Mouse (Mus musculus): ENCODE data around the gene Phf21a. TPM values are rescaled to one million over a fixed set of nuclear protein-coding genes. Genes with fewer than 3 reads are reported as not detected.

Gene Phf21a
- polyA plus RNA-seq, 1 experiment from 2014 or later, result 40.4 TPM

DNA sequence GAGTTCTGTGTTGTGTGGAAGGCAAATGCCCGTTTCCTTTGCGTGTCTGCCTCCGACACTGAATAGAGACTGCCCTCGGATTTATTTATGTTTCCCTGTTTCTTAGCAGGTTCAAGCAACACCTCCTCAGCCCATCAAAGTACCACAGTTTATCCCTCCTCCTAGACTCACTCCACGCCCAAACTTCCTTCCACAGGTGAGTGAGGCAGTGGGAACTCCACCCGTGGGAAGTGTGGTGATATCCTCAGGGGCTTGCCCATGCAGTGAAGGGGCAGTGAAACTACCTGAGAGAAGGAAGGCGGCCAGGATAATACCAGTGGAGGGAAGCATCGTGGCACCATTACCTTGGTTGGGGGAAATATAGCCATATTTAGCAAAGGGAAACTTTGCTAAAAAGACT, 235.3 kb downstream of the Phf21a start:
- Histone ChIP-seq H3K27ac (no peak overlapping the region), H3K36me3 (peaks cover 42% of the 10 kb centered on the region), H3K9ac (no peak overlapping the region), H3K4me2 (replicated peaks) (no peak overlapping the region), H3K27me3 (no peaks in the 10 kb centered on the region), H3K4me3 (no peak overlapping the region), H3K4me1 (no peaks in the 10 kb centered on the region), H3K9me3 (replicated peaks) (no peaks in the 10 kb centered on the region)
- ATAC-seq (ENCODE audit: low FRiP score), result no peak
- WGBS, result 90% methylated on average over 8 of the region's 8 CpGs

DNA sequence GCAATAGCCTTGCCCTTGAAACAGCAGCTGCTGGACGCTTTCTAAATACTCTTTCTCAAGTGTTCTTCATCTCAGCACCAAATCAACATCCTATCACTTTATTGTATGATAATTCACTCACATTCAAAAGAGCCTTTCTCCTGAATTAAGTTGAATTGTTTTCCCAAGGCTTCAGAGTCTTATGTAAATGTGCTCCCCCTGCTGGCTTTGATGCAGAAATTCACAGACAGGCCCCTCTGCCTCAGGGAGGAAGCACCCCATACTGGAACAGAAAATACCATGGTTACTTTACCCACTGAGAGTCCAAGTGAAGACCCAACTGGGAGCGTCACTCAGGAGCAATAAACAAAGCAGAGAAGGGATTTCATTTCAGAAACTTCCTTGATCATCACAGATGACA, 237.9 kb downstream of the Phf21a start:
- Histone ChIP-seq H3K4me3 (no peak overlapping the region), H3K9me3 (replicated peaks) (no peaks in the 10 kb centered on the region), H3K9ac (no peak overlapping the region), H3K27me3 (no peaks in the 10 kb centered on the region), H3K4me1 (no peaks in the 10 kb centered on the region), H3K4me2 (replicated peaks) (no peak overlapping the region), H3K27ac (no peak overlapping the region), H3K36me3 (peaks cover 52% of the 10 kb centered on the region)
- ATAC-seq (ENCODE audit: low FRiP score), result no peak
- 53% methylated on average over 2 of the region's 2 CpGs for WGBS

DNA sequence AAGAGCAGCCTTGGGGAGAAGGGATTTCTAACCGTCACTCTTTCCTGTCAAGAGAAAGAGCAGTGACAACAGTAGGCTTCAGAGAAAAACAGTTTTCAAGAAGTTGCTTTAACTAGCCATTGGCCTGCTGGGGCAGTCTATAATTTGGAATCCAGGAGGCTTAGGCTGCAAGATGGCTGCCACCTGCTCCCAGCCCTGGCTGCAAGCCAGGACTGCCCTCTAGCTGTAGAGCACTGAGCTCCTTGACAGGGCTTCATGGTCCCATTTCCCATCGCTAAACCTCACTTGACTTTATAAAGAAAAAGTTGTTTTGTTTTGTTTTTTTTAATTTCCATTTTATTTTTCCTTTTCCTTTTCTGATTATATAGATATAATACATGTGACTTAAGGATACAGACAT, 238.5 kb downstream of the Phf21a start:
- H3K27ac ChIP-seq, result no peak overlapping the region
- no peaks in the 10 kb centered on the region for H3K9me3 ChIP-seq (replicated peaks)
- H3K4me3 ChIP-seq, result no peak overlapping the region
- no peaks in the 10 kb centered on the region for H3K4me1 ChIP-seq
- H3K27me3 ChIP-seq, result no peaks in the 10 kb centered on the region
- H3K36me3 ChIP-seq, result peaks cover 49% of the 10 kb centered on the region
- 80% methylated on average over 2 of the region's 2 CpGs for whole genome bisulfite sequencing
- no peak overlapping the region for H3K9ac ChIP-seq
- H3K4me2 ChIP-seq (replicated peaks), result no peak overlapping the region
- no peak for ATAC-seq (ENCODE audit: low FRiP score)

DNA sequence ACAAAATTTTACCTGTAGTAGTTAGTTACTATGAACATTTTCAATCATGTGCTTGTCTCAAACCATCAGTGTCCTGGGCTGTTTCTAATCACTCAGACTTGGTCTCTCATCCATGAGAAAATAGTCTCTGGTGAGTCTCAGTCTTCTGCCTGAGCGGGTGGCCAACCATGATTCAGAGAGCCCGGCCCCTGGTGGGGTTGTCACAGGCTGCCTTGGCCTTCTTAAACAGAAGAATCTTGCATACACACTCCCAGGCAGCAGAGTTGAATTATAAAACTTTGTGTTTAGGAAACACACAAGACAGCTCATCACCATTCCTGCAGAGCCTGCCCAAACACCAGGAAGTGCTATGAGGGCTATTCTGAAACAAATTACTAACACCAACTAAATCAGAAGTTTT, 239.0 kb downstream of the Phf21a start:
- Histone ChIP-seq H3K36me3 (peaks cover 49% of the 10 kb centered on the region), H3K27me3 (no peaks in the 10 kb centered on the region), H3K4me3 (no peak overlapping the region), H3K9ac (no peak overlapping the region), H3K9me3 (replicated peaks) (no peaks in the 10 kb centered on the region), H3K4me2 (replicated peaks) (no peak overlapping the region), H3K4me1 (no peaks in the 10 kb centered on the region), H3K27ac (no peak overlapping the region)
- no peak for ATAC-seq (ENCODE audit: low FRiP score)
- WGBS, result 94% methylated on average over 2 of the region's 2 CpGs

DNA sequence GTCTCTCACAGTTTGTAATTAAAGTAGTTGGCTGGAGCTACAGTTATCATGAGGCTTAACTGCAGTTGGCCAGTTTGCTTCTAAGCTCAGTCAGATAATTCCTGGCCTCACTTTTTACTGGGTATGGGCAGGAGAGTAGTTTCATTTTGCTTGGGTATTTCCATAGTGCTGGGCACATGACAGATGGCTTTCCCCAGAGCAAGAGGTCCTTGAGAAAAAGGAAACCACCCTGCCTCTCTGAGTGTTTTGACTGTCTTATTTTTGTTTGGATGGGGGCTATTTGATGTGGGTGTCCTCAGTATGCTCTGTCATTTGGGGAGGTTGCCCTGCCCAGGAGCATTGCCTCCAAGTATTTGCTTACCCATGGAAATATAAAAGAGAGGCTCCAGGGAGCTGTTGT, 249.5 kb downstream of the Phf21a start:
- H3K4me2 ChIP-seq (replicated peaks), result no peak overlapping the region
- no peaks in the 10 kb centered on the region for H3K4me1 ChIP-seq
- no peaks in the 10 kb centered on the region for H3K9me3 ChIP-seq (replicated peaks)
- H3K27me3 ChIP-seq, result no peaks in the 10 kb centered on the region
- no peak overlapping the region for H3K27ac ChIP-seq
- H3K36me3 ChIP-seq, result peaks cover 46% of the 10 kb centered on the region
- H3K4me3 ChIP-seq, result no peak overlapping the region
- H3K9ac ChIP-seq, result no peak overlapping the region
- no peak for ATAC-seq (ENCODE audit: low FRiP score)

DNA sequence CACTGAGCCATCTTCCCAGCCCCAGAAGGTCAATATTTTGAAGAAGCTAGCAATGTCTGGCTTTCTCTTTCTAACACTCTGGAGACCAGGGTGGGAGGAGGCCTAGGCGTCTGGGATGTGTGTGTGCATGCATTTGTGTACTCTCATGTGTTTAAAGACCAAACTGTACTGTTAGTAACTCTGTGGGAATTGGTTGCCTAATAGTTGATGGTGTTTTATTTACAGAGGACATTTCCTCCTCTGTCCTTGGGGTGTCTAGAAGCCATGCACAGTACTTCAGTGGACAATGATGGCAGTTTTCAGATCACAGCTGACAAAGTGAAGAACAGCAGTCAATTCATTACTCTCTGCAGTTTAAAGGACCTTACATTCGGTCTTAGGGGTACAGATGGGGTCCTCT, 254.3 kb downstream of the Phf21a start:
- H3K4me1 ChIP-seq, result no peaks in the 10 kb centered on the region
- 87% methylated on average over 2 of the region's 2 CpGs for WGBS
- H3K9ac ChIP-seq, result no peak overlapping the region
- H3K27ac ChIP-seq, result no peak overlapping the region
- peaks cover 68% of the 10 kb centered on the region for H3K36me3 ChIP-seq
- no peaks in the 10 kb centered on the region for H3K9me3 ChIP-seq (replicated peaks)
- no peak overlapping the region for H3K4me2 ChIP-seq (replicated peaks)
- no peak overlapping the region for H3K4me3 ChIP-seq
- ATAC-seq (ENCODE audit: low FRiP score), result no peak
- no peaks in the 10 kb centered on the region for H3K27me3 ChIP-seq

DNA sequence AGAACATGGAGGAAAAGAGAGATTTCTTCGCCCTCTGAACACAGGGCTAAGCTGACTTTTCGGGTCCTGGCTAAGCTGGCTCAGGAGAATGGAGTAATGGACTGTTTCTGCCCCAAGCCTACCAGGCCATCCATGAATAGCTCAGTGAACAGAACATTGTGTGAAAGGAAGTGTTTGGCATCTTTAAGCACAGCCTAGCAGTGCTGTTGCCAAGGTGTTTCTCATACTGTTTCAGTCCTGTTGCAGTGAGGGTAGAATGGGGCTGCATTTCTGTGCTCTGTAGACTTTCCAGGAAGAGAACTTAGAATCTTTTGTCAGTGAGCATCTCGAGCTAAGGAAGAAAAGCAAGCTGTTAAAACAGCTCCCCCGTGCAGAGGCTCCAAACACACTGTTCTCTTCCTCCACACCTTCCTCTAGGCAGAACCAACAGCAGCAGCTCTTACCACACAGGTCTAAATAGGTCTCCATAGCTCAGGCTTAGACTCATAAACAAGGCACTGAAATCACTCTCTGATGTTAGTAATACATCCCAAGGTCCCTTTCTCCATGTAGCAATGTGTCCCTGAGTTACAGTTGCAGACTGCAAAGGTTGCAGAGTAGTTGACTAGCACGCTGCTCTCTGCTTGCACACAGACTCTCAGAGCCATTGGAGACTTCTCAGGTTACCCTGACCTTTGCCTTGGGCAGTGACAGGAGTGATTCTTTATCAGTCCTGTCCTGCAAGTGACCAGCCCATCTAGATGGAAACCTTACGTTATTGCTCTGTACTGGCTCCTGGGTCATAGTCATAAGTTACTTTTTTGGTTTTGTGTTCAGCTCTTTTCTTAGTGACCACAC, 256.9 kb downstream of the Phf21a start:
- H3K9me3 ChIP-seq (replicated peaks), result no peaks in the 10 kb centered on the region
- no peak overlapping the region for H3K9ac ChIP-seq
- no peaks in the 10 kb centered on the region for H3K4me1 ChIP-seq
- no peak for ATAC-seq (ENCODE audit: low FRiP score)
- no peak overlapping the region for H3K4me2 ChIP-seq (replicated peaks)
- H3K4me3 ChIP-seq, result no peak overlapping the region
- no peaks in the 10 kb centered on the region for H3K27me3 ChIP-seq
- no peak overlapping the region for H3K27ac ChIP-seq
- peaks cover 69% of the 10 kb centered on the region for H3K36me3 ChIP-seq
- 68% methylated on average over 6 of the region's 6 CpGs for WGBS

DNA sequence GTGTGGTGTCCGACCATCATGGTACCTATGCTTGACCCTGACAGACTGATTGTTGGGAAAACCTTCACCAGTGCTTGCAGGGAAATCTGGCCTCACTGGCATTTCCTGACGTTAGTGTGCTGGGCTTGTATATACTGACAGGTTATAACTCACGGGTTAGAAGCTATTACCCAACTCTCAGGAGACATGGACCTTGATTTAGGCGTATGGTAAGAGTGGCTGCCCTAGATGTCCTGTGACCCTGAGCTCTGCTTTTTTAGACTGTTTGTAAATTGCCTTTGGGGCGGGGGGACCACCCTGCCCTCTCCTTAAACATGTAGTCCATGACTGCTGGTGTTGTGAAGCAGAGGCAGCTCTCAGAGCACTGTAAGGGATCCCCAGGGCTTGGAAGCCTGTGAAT, 257.8 kb downstream of the Phf21a start:
- H3K9me3 ChIP-seq (replicated peaks), result no peaks in the 10 kb centered on the region
- no peak overlapping the region for H3K9ac ChIP-seq
- H3K4me1 ChIP-seq, result no peaks in the 10 kb centered on the region
- H3K36me3 ChIP-seq, result peaks cover 64% of the 10 kb centered on the region
- no peak overlapping the region for H3K27ac ChIP-seq
- no peak overlapping the region for H3K4me2 ChIP-seq (replicated peaks)
- no peak overlapping the region for H3K4me3 ChIP-seq
- ATAC-seq (ENCODE audit: low FRiP score), result no peak
- no peaks in the 10 kb centered on the region for H3K27me3 ChIP-seq
- 75% methylated on average over 5 of the region's 5 CpGs for WGBS

DNA sequence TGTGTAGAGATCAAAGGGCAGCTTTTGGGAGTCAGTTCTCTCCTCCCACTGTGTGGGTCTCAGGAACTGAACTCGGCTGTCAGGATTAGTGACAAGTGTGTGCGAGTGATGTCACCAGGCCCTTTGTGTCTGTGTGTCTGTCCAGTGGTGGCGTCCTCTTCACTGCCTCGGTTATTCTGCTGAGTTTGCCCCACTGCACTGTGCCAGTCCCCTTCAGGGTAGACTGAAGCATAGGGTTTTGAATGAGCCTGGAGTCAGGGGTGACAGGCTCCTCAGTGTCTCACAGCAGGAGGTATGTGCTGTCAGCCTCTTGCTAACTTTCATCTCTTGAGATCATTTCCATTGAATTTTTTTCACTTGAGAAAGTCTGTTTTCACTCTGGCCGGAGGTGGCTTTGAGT, 260.5 kb downstream of the Phf21a start:
- 26% methylated on average over 5 of the region's 5 CpGs for whole genome bisulfite sequencing
- peaks cover 63% of the 10 kb centered on the region for H3K36me3 ChIP-seq

DNA sequence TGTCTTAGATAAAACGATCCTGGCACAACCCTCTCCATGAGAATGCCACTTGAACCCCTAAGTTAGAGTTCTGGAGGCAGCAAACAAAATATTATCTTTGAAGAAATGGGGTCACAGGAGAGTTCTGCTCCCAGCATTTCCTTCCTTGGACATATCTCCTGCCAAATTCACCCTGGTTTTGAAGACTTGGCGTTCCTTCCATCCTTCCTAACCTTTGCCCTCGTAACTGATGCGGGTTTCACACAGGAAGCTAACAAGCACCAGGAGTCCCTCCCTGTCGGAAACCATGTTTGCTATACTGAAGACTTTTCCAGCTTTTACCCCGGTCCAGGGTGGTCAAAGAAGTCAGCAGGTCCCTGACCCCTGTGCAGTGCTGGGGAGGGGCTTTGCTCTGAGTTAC, 261.3 kb downstream of the Phf21a start:
- no peak for ATAC-seq (ENCODE audit: low FRiP score)
- H3K9me3 ChIP-seq (replicated peaks), result no peaks in the 10 kb centered on the region
- H3K27me3 ChIP-seq, result no peaks in the 10 kb centered on the region
- peaks cover 63% of the 10 kb centered on the region for H3K36me3 ChIP-seq
- no peak overlapping the region for H3K4me3 ChIP-seq
- no peak overlapping the region for H3K4me2 ChIP-seq (replicated peaks)
- WGBS, result 59% methylated on average over 6 of the region's 6 CpGs
- no peak overlapping the region for H3K27ac ChIP-seq
- H3K4me1 ChIP-seq, result no peaks in the 10 kb centered on the region
- H3K9ac ChIP-seq, result no peak overlapping the region

More for the DNA sequence above, 260.5 kb downstream of the Phf21a start:
- Histone ChIP-seq H3K4me2 (replicated peaks) (no peak overlapping the region), H3K9ac (no peak overlapping the region), H3K4me1 (no peaks in the 10 kb centered on the region), H3K4me3 (no peak overlapping the region), H3K27me3 (no peaks in the 10 kb centered on the region), H3K9me3 (replicated peaks) (no peaks in the 10 kb centered on the region), H3K27ac (no peak overlapping the region)
- ATAC-seq (ENCODE audit: low FRiP score), result no peak

DNA sequence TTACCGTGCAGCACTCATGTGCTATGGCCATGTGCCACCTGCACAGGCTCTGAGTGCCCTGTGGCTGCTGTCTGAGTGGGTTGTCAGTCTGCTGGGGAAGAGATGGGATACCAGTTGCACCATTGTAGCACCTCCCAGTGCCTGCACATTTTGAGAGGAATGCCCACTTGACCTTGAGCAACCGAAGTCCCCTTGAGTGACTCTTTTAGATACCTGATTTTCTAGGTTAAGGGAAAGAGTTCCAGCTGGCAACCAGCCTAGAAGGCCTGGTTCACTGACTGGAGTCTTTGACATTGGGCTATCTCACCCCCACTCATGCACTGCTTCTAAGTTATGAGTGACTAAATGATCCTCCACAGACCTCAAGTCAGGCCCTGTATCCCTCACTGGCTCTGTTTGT, 266.4 kb downstream of the Phf21a start:
- H3K9ac ChIP-seq, result no peak overlapping the region
- no peaks in the 10 kb centered on the region for H3K9me3 ChIP-seq (replicated peaks)
- H3K4me3 ChIP-seq, result no peak overlapping the region
- no peaks in the 10 kb centered on the region for H3K4me1 ChIP-seq
- H3K27ac ChIP-seq, result no peak overlapping the region
- H3K27me3 ChIP-seq, result no peaks in the 10 kb centered on the region
- ATAC-seq (ENCODE audit: low FRiP score), result no peak
- peaks cover 67% of the 10 kb centered on the region for H3K36me3 ChIP-seq
- WGBS, result 89% methylated on average over 2 of the region's 2 CpGs
- H3K4me2 ChIP-seq (replicated peaks), result no peak overlapping the region

DNA sequence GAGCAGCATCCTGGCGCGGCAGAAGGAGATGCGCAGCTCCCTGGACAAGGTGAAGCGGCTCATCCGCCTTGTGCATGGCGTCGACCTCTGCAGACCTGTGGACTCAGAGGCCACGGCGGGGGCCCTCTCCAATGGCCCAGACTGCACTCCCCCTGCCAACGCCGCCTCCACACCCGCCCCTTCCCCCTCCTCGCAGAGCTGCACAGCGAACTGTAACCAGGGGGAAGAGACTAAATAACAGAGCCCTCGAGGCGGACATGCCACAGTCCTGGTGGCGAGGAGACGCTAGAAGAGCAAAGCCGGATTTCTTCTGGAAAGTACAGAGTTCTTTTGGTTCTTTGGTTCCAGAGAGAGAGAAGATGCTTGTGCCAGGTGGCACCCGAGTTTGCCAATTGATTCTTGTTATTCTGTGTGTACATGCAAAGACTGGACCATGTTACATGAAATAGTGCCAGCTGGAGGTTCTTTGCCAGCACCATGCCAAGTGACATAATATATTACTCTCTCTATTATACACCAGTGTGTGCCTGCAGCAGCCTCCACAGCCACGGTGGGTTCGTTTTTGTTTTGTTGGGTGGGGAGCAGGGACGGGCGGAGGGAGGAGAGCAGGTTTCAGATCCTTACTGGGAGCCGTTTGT, 267.4 kb downstream of the Phf21a start:
- Histone ChIP-seq H3K9me3 (replicated peaks) (no peaks in the 10 kb centered on the region), H3K4me1 (no peaks in the 10 kb centered on the region), H3K9ac (no peak overlapping the region), H3K4me2 (replicated peaks) (no peak overlapping the region), H3K4me3 (no peak overlapping the region), H3K36me3 (peaks cover 67% of the 10 kb centered on the region), H3K27ac (no peak overlapping the region), H3K27me3 (no peaks in the 10 kb centered on the region)
- 72% methylated on average over 25 of the region's 25 CpGs for WGBS
- no peak for ATAC-seq (ENCODE audit: low FRiP score)

DNA sequence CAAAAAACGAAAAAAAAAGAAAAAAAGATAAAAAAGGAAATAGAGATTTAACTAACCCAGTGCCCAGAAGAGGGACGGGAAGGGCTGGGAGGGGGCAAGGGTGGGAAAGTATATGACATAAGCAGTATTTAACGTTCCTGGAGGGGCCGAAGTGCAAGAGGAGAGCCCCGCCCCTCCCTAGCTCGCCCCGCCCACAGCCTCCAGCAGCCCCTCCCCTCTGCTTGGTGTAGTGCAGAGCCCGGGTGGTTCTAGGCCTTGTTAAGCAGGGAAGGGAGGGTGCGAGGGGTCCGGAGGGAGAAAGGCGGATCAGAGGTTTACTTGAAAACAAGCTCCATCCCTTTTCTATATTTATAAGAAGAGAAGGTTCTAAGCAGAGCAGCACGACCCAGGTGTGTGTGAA, 268.0 kb downstream of the Phf21a start:
- no peak overlapping the region for H3K27ac ChIP-seq
- H3K4me1 ChIP-seq, result no peaks in the 10 kb centered on the region
- H3K4me2 ChIP-seq (replicated peaks), result no peak overlapping the region
- H3K36me3 ChIP-seq, result peaks cover 71% of the 10 kb centered on the region
- peak; percentile 39; the same call in 1 of the 2 replicates for ATAC-seq (ENCODE audit: low FRiP score)
- 25% methylated on average over 12 of the region's 12 CpGs for WGBS
- H3K27me3 ChIP-seq, result no peaks in the 10 kb centered on the region
- no peak overlapping the region for H3K4me3 ChIP-seq
- no peaks in the 10 kb centered on the region for H3K9me3 ChIP-seq (replicated peaks)
- no peak overlapping the region for H3K9ac ChIP-seq

Data from hindbrain, embryonic 12.5 days (tissue).